ENCODE assay signal across 8 mouse cellular contexts in the genomic region with DNA sequence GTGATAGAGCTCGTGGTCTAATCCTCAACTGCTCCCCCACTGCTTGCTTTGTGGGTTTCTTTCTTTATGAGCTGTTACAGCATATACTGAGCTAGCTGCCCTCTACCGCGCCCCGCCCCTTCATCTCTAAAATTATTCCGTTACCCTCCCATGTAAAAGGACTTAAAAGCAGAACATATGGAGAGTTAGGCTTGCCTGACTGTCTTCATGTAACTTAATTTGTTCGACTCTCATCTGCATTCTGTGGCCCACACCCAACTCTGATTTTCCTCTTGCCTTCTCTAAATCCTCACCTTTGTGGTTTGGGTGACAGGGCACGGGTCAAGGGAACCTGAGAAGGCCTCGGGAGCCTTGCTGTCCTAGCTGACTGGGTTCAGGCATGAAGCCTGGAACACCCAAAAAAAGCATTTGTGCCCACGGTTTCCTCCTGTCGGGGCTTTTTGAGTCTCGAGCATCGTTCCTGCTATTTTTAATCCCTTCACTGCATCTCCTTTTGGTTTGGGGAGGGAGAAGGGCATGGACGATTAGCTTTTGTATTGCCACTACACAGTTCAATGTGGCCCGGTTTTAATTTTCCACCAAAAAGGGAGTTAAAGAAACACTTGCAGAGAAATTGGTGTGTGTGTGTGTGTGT. TPM values are rescaled to one million over a fixed set of nuclear protein-coding genes. Genes with fewer than 3 reads are reported as not detected.
DNase-seq lines count a peak whose midpoint lies in the region; ATAC-seq lines count a peak whose summit lies in the region.

No protein-coding gene starts in this region.

- H3K4me1 ChIP-seq in limb, embryonic 12.5 days (replicated peaks), result peaks cover 21% of the 10 kb centered on the region
- H3K4me1 ChIP-seq in limb, embryonic 10.5 days, result peaks cover 7% of the 10 kb centered on the region
- peaks cover 14% of the 10 kb centered on the region for H3K4me1 ChIP-seq in hindbrain, embryonic 15.5 days (replicated peaks)
- peaks cover 19% of the 10 kb centered on the region for H3K4me1 ChIP-seq in midbrain, embryonic 15.5 days

- H3K9me3 ChIP-seq in limb, embryonic 12.5 days, result no peaks in the 10 kb centered on the region
- H3K9me3 ChIP-seq in limb, embryonic 10.5 days (replicated peaks), result no peaks in the 10 kb centered on the region
- H3K9me3 ChIP-seq in hindbrain, embryonic 15.5 days, result no peaks in the 10 kb centered on the region
- no peaks in the 10 kb centered on the region for H3K9me3 ChIP-seq in midbrain, embryonic 15.5 days

- WGBS in limb, embryonic 12.5 days, result 38% methylated on average over 14 of the region's 14 CpGs
- 54% methylated on average over 14 of the region's 14 CpGs for WGBS in limb, embryonic 10.5 days
- 50% methylated on average over 14 of the region's 14 CpGs for WGBS in hindbrain, embryonic 15.5 days
- 36% methylated on average over 14 of the region's 14 CpGs for WGBS in midbrain, embryonic 15.5 days

- no peak overlapping the region for H3K4me3 ChIP-seq in limb, embryonic 12.5 days (replicated peaks)
- H3K4me3 ChIP-seq in limb, embryonic 10.5 days, result no peak overlapping the region
- H3K4me3 ChIP-seq in hindbrain, embryonic 15.5 days, result peak overlapping the region; percentile 85
- peak overlapping the region; percentile 88 for H3K4me3 ChIP-seq in midbrain, embryonic 15.5 days

- no peak overlapping the region for H3K27ac ChIP-seq in limb, embryonic 12.5 days
- H3K27ac ChIP-seq in limb, embryonic 10.5 days, result no peak overlapping the region
- H3K27ac ChIP-seq in hindbrain, embryonic 15.5 days (replicated peaks), result peak overlapping the region; percentile 49; the same call in 1 of the 2 replicates
- peak overlapping the region; percentile 87; the same call in 1 of the 2 replicates for H3K27ac ChIP-seq in midbrain, embryonic 15.5 days

- peak; percentile 15 for DNase-seq in adrenal gland, postnatal 14 days
- DNase-seq in adrenal gland, postnatal 36 days, result no peak
- DNase-seq in limb, embryonic 10.5 days (ENCODE audit: low spot score), result no peak
- no peak for DNase-seq in ovary, postnatal 36 days (ENCODE audit: low spot score)
- DNase-seq in gastrocnemius, postnatal 25 days, result no peak

- peak overlapping the region; percentile 87 for H3K4me2 ChIP-seq in limb, embryonic 12.5 days
- H3K4me2 ChIP-seq in hindbrain, embryonic 15.5 days, result peak overlapping the region; percentile 79
- peak overlapping the region; percentile 80 for H3K4me2 ChIP-seq in midbrain, embryonic 15.5 days

- peaks cover 6% of the 10 kb centered on the region; the same call in 1 of the 2 replicates for H3K27me3 ChIP-seq in limb, embryonic 12.5 days
- H3K27me3 ChIP-seq in limb, embryonic 10.5 days (ENCODE audit: low read depth, poor library complexity, severe bottlenecking), result peaks cover 17% of the 10 kb centered on the region
- no peaks in the 10 kb centered on the region for H3K27me3 ChIP-seq in hindbrain, embryonic 15.5 days
- H3K27me3 ChIP-seq in midbrain, embryonic 15.5 days (replicated peaks), result no peaks in the 10 kb centered on the region

- H3K9ac ChIP-seq in limb, embryonic 12.5 days (replicated peaks), result no peak overlapping the region
- H3K9ac ChIP-seq in hindbrain, embryonic 15.5 days, result peak overlapping the region; percentile 21; the same call in 1 of the 2 replicates
- peak overlapping the region; percentile 17; the same call in 1 of the 2 replicates for H3K9ac ChIP-seq in midbrain, embryonic 15.5 days

- no peaks in the 10 kb centered on the region for H3K36me3 ChIP-seq in limb, embryonic 12.5 days
- H3K36me3 ChIP-seq in limb, embryonic 10.5 days, result no peaks in the 10 kb centered on the region
- H3K36me3 ChIP-seq in hindbrain, embryonic 15.5 days, result no peaks in the 10 kb centered on the region
- no peaks in the 10 kb centered on the region for H3K36me3 ChIP-seq in midbrain, embryonic 15.5 days (replicated peaks)

- no peak for ATAC-seq in limb, embryonic 12.5 days (ENCODE audit: insufficient number of reproducible peaks, insufficient read depth, low FRiP score, low TSS enrichment, low read depth)
- ATAC-seq in hindbrain, embryonic 15.5 days (ENCODE audit: low FRiP score, low read depth), result no peak
- ATAC-seq in midbrain, embryonic 15.5 days (replicated peaks), result no peak

RNA-seq across cellular contexts. Expression of gene Slc16a7, which starts 1.4 kb away (rescaled TPM):
- 14.8 and 19.2 TPM in 2 replicates for total RNA-seq in adrenal gland, postnatal 14 days (2021)
- 10 to 100 TPM; 14.1 to 15.7 TPM for total RNA-seq in adrenal gland, postnatal 36 days (2021)
- polyA plus RNA-seq in limb, embryonic 12.5 days (2016; fragmentation: Nextera tagmentation; extraction: Ambion mirVana), result 5.2 and 5.9 TPM in 2 replicates
- polyA plus RNA-seq in limb, embryonic 10.5 days (2016; fragmentation: Nextera tagmentation; extraction: Ambion mirVana), result 2.8 and 3.1 TPM in 2 replicates
- polyA plus RNA-seq in hindbrain, embryonic 15.5 days (2015; fragmentation: Nextera tagmentation; extraction: Ambion mirVana), result 8.2 and 10.5 TPM in 2 replicates
- polyA plus RNA-seq in midbrain, embryonic 15.5 days (2015; fragmentation: Nextera tagmentation; extraction: Ambion mirVana), result 8.9 and 11.0 TPM in 2 replicates
- total RNA-seq in gastrocnemius, postnatal 25 days (2021), result 1 to 10 TPM; 2.5 TPM

Comparison
In these comparisons a context has a peak if more than half of its experiments do, and no peak if none do; other contexts are left out.
1. H3K27ac ChIP-seq: peak in hindbrain, embryonic 15.5 days (single experiment) and midbrain, embryonic 15.5 days (single experiment); none in limb, embryonic 12.5 days (single experiment) and limb, embryonic 10.5 days (single experiment).
2. H3K4me3 ChIP-seq: peak in hindbrain, embryonic 15.5 days (single experiment) and midbrain, embryonic 15.5 days (single experiment); none in limb, embryonic 12.5 days (single experiment) and limb, embryonic 10.5 days (single experiment).
3. Peak in every context shown above with its lines, with median percentiles within 50 percentile points of each other: H3K4me2 ChIP-seq.